Mouse (Mus musculus): ENCODE measurements around the gene Ucp2. TPM values are rescaled to one million over a fixed set of nuclear protein-coding genes. Genes with fewer than 3 reads are reported as not detected.

Ucp2 gene
- polyA plus RNA-seq, 1 experiment, result 42.0 TPM

GRCm38 (mm10) chr7:100499465-100499864 lies 6.3 kb downstream of the Ucp2 start:
- no peak for TF ChIP-seq CTCF (IDR thresholded peaks at IDR 0.05; ENCODE audit: extremely low read depth, insufficient read depth, low read length)
- TF ChIP-seq POLR2A (IDR thresholded peaks at IDR 0.05; ENCODE audit: extremely low read depth, insufficient read depth, low read length), result no peak
- Histone ChIP-seq H3K4me1 (ENCODE audit: control insufficient read depth, insufficient read depth, low read length) (no peaks in the 10 kb centered on the region; the same call in 1 of the 2 replicates), H3K4me3 (ENCODE audit: insufficient read depth, low read length) (no peak overlapping the region), H3K27ac (ENCODE audit: insufficient read depth, low read length) (no peak overlapping the region)

- TF ChIP-seq CTCF (IDR thresholded peaks at IDR 0.05; ENCODE audit: extremely low read depth, insufficient read depth, low read length) (no peak), POLR2A (IDR thresholded peaks at IDR 0.05; ENCODE audit: extremely low read depth, insufficient read depth, low read length) (no peak)
- Histone ChIP-seq H3K27ac (ENCODE audit: insufficient read depth, low read length) (no peak overlapping the region), H3K4me1 (ENCODE audit: control insufficient read depth, insufficient read depth, low read length) (no peaks in the 10 kb centered on the region), H3K4me3 (ENCODE audit: insufficient read depth, low read length) (no peak overlapping the region)
Measured at GRCm38 (mm10) chr7:100500276-100500977, 7.3 kb downstream of the Ucp2 start.

- no peak overlapping the region for H3K27ac ChIP-seq (ENCODE audit: insufficient read depth, low read length)
- no peak for TF ChIP-seq POLR2A (IDR thresholded peaks at IDR 0.05; ENCODE audit: extremely low read depth, insufficient read depth, low read length)
- no peak for TF ChIP-seq CTCF (IDR thresholded peaks at IDR 0.05; ENCODE audit: extremely low read depth, insufficient read depth, low read length)
- H3K4me1 ChIP-seq (ENCODE audit: control insufficient read depth, insufficient read depth, low read length), result no peaks in the 10 kb centered on the region
- no peak overlapping the region for H3K4me3 ChIP-seq (ENCODE audit: insufficient read depth, low read length)
Measured at GRCm38 (mm10) chr7:100501027-100501843, 8.1 kb downstream of the Ucp2 start.

DNA sequence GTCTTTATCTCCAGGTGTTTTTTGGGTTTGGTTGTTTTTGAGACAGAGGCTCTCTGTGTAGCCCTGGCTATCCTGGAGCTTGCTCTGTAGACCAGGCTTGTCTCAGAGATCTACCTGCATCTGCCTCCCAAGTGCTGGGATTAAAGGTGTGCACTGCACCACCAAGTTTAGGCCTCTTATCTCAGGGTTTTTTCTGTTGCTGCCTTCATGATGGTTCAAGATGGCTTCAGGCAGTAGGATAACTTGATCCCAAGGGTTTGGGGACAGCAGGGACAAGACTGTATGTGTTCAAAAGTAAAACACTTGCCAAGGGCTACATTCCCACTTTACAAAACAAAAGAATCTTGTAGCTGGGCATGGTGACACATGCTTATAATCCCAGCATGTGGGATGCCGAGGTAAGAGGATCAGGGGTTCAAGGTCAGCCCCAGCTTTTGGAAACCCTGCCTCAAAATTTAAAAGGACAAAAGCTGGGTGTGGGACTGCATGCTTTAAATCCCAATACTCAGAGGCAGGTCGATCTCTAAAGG lies 8.8 kb downstream of the Ucp2 start:
- TF ChIP-seq POLR2A (IDR thresholded peaks at IDR 0.05; ENCODE audit: extremely low read depth, insufficient read depth, low read length) (no peak), CTCF (IDR thresholded peaks at IDR 0.05; ENCODE audit: extremely low read depth, insufficient read depth, low read length) (no peak)
- H3K27ac ChIP-seq (ENCODE audit: insufficient read depth, low read length), result no peak overlapping the region
- H3K4me1 ChIP-seq (ENCODE audit: control insufficient read depth, insufficient read depth, low read length), result no peaks in the 10 kb centered on the region
- H3K4me3 ChIP-seq (ENCODE audit: insufficient read depth, low read length), result no peak overlapping the region

DNA sequence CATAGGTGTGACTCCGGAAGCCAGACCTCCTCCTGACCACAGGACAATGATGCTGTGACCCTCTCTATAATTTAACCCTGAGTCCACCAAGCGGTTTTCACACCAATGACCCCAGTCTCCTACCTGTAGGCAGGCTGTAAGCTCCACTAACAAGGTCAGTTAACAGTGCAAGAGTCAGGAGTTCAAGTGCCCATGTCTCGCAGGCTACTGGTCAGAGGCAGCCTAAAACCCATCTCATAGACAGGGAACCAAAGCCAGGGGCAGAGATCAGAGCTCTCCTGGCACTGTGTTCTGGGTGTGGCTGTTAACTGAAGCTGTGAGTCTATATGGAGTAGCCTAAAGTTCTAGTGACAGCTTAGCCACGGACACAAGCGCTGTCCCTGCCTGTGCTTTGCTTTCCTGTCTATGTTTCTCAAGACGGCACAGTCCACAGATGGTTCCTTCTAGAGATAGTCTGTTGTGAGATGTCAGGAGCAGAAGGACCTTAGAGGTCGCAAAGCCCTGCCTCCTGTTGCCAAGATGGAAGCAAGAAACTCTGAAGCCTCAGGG lies 9.3 kb downstream of the Ucp2 start:
- Histone ChIP-seq H3K4me1 (ENCODE audit: control insufficient read depth, insufficient read depth, low read length) (no peaks in the 10 kb centered on the region), H3K27ac (ENCODE audit: insufficient read depth, low read length) (no peak overlapping the region)

GRCm38 (mm10) chr7:100503076-100503475 lies 9.9 kb downstream of the Ucp2 start:
- Histone ChIP-seq H3K4me3 (ENCODE audit: insufficient read depth, low read length) (no peak overlapping the region), H3K27ac (ENCODE audit: insufficient read depth, low read length) (no peak overlapping the region), H3K4me1 (ENCODE audit: control insufficient read depth, insufficient read depth, low read length) (no peaks in the 10 kb centered on the region)
- TF ChIP-seq CTCF (IDR thresholded peaks at IDR 0.05; ENCODE audit: extremely low read depth, insufficient read depth, low read length) (no peak), POLR2A (IDR thresholded peaks at IDR 0.05; ENCODE audit: extremely low read depth, insufficient read depth, low read length) (no peak)

More for the DNA sequence above, 9.3 kb downstream of the Ucp2 start:
- no peak for TF ChIP-seq POLR2A (IDR thresholded peaks at IDR 0.05; ENCODE audit: extremely low read depth, insufficient read depth, low read length)
- TF ChIP-seq CTCF (IDR thresholded peaks at IDR 0.05; ENCODE audit: extremely low read depth, insufficient read depth, low read length), result no peak
- no peak overlapping the region for H3K4me3 ChIP-seq (ENCODE audit: insufficient read depth, low read length)

DNA sequence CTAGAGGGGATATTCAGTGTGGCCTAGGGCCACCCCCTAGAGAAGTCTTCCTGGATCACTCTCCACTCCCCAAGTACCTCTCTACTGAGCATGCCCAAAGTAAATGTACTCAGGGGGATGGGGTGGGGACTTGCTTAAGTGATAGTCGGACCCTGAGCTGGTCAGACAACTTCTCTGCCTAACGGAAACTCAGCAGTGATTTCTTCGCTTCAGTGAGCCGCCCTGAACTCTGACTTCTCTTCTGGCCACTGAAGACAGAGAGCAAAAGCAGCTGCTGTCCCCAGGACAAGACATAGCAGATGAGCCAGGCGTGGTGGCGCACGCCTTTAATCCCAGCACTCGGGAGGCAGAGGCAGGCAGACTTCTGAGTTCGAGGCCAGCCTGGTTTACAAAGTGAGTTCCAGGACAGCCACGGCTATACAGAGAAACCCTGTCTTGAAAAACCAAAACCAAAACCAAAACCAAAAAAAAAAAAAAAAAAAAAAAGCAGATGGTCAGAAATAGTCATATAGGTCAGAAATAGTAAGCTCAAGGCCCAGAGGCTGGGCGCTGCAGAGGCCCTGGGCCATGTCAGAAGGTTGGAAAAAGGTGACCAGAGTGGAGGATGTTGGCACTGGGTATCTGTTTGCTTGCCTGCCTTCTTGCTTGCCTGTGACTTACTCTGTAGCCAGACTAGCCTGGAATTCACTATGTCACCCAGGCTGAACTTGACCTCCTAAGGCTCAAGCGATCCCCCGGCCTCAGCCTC lies 11.8 kb downstream of the Ucp2 start:
- Histone ChIP-seq H3K4me1 (ENCODE audit: control insufficient read depth, insufficient read depth, low read length) (no peaks in the 10 kb centered on the region), H3K27ac (ENCODE audit: insufficient read depth, low read length) (no peak overlapping the region), H3K4me3 (ENCODE audit: insufficient read depth, low read length) (no peak overlapping the region)
- TF ChIP-seq CTCF (IDR thresholded peaks at IDR 0.05; ENCODE audit: extremely low read depth, insufficient read depth, low read length), result no peak
- no peak for TF ChIP-seq POLR2A (IDR thresholded peaks at IDR 0.05; ENCODE audit: extremely low read depth, insufficient read depth, low read length)

DNA sequence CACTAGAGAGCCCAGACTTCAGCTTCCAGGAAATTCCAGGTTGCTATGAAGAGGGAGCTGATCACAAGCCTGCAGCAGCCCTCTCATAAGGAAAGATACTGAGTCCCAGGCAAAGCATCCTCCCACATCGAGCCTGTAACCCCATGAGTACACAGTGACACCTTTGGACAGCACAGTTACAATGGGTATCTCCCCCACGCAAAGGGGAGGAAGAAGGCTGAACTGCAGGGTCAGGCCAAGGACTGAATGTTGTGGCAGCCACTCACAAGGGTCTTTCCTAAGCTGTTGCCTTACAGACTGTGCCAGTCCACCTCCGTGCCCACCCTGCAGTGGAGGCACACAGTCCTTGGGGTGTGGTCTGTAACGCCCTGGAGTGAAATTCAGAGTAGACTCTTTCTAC lies 13.4 kb downstream of the Ucp2 start:
- no peaks in the 10 kb centered on the region for H3K4me1 ChIP-seq (ENCODE audit: control insufficient read depth, insufficient read depth, low read length)
- no peak for TF ChIP-seq CTCF (IDR thresholded peaks at IDR 0.05; ENCODE audit: extremely low read depth, insufficient read depth, low read length)
- TF ChIP-seq POLR2A (IDR thresholded peaks at IDR 0.05; ENCODE audit: extremely low read depth, insufficient read depth, low read length), result no peak
- H3K27ac ChIP-seq (ENCODE audit: insufficient read depth, low read length), result no peak overlapping the region
- H3K4me3 ChIP-seq (ENCODE audit: insufficient read depth, low read length), result no peak overlapping the region

DNA sequence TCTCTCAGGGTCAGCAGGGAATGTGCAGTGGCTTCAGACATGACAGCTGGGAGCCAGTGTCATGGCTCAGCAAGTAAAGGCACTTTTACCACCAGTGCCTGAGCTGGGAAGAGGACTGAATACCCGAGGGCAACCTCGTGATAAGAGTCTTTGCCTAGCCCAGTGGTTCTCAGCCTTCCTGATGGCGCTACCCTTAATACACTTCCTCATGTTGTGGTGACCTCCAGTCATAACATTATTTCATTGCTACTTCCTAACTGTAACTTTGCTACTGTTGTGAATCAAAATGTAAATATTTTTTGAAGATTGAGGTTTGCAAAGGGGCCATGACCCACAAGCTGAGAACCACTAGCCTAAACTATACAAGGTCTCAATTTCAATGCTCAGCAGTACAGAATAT lies 15.5 kb downstream of the Ucp2 start:
- H3K4me3 ChIP-seq (ENCODE audit: insufficient read depth, low read length), result no peak overlapping the region

More for the DNA sequence above, 15.5 kb downstream of the Ucp2 start:
- no peak overlapping the region for H3K27ac ChIP-seq (ENCODE audit: insufficient read depth, low read length)
- no peaks in the 10 kb centered on the region for H3K4me1 ChIP-seq (ENCODE audit: control insufficient read depth, insufficient read depth, low read length)
- no peak for TF ChIP-seq POLR2A (IDR thresholded peaks at IDR 0.05; ENCODE audit: extremely low read depth, insufficient read depth, low read length)
- TF ChIP-seq CTCF (IDR thresholded peaks at IDR 0.05; ENCODE audit: extremely low read depth, insufficient read depth, low read length), result no peak

Measured in cortical plate, adult 2 months (tissue).